Mouse (Mus musculus): Measurements from ENCODE around the gene Eif2ak1.

GRCm38 (mm10) chr5:143785391-143785790 lies 32.2 kb upstream of the Eif2ak1 start:
- TF ChIP-seq CTCF (IDR thresholded peaks at IDR 0.05; ENCODE audit: control insufficient read depth, insufficient read depth, insufficient read length) (no peak), USF1 (IDR thresholded peaks at IDR 0.05; ENCODE audit: low read depth) (no peak), MAX (IDR thresholded peaks at IDR 0.05) (no peak)

Measured in C2C12 (cell line).